Mouse (Mus musculus) C2C12 (cell line): ENCODE results near the gene Tmem167.
"Not testable (repeated sequence)": the region's sequence is repeated elsewhere in the genome, so short reads cannot be mapped to it uniquely, and the experiment has no call there.

Experiments used
- CTCF ChIP-seq: IDR thresholded peaks from one replicate; pipeline ENCODE4 v1.5.1; 2011; ENCODE audit not compliant: control insufficient read depth, insufficient read depth, insufficient read length
- MAX ChIP-seq: IDR thresholded peaks from one replicate; pipeline ENCODE4 v1.6.1; 2011; ENCODE audit warnings: mild to moderate bottlenecking, control low read depth
- MYOG ChIP-seq: IDR thresholded peaks from one replicate; pipeline ENCODE4 v1.6.1; 2011; ENCODE audit not compliant: control insufficient read depth, insufficient read length; ENCODE audit errors: extremely low read depth
- USF1 ChIP-seq: IDR thresholded peaks from one replicate; pipeline ENCODE4 v1.6.1; 2011; ENCODE audit warnings: low read depth, mild to moderate bottlenecking, control low read depth, moderate library complexity

- not testable (repeated sequence) for TF ChIP-seq CTCF, MAX, USF1, MYOG
These were observed 19.8 kb downstream of the Tmem167 start for GRCm38 (mm10) chr13:90108746-90109145.
